Mouse (Mus musculus): Measurements from ENCODE around the gene Lsamp. TPM values are rescaled to one million over a fixed set of nuclear protein-coding genes. Genes with fewer than 3 reads are reported as not detected.

Lsamp gene
- polyA plus RNA-seq, 1 experiment from 2014 or later = 106 TPM

DNA sequence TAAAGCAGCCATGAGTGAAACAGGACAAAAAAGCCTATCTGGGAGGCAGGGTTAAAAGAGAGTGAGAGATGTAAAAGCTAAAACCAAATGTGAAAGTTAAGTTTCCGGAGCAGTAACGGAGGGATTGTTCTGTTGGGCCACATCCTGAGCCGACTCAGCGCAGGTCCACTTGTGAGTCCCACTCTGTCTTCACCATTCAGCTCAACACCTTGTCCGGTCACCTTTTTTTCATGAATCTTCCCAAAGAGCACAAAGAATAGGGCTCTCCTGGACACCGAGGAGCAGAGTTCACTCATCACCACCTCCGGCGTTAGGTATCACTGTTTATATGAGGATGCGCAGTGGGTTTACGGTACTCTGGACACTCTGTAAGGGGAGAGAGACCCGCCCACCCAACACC is 2196.3 kb downstream of the Lsamp start:
- Histone ChIP-seq H3K4me1 (ENCODE audit: control insufficient read depth, insufficient read depth, low read length) (no peaks in the 10 kb centered on the region), H3K9ac (ENCODE audit: low read depth, low read length) (no peak overlapping the region), H3K27ac (ENCODE audit: low read length) (no peak overlapping the region), H3K4me3 (ENCODE audit: low read depth, low read length) (no peak overlapping the region), H3K36me3 (ENCODE audit: control insufficient read depth, insufficient read depth, low read length) (no peaks in the 10 kb centered on the region), H3K4me2 (ENCODE audit: low read length) (no peak overlapping the region), H3K27me3 (ENCODE audit: control insufficient read depth, insufficient read depth, low read depth, low read length) (no peaks in the 10 kb centered on the region), H3K9me3 (replicated peaks; ENCODE audit: control insufficient read depth, low read length, poor library complexity, severe bottlenecking) (no peaks in the 10 kb centered on the region)
- WGBS = 97% methylated on average over 11 of the region's 11 CpGs
- ATAC-seq = no peak

DNA sequence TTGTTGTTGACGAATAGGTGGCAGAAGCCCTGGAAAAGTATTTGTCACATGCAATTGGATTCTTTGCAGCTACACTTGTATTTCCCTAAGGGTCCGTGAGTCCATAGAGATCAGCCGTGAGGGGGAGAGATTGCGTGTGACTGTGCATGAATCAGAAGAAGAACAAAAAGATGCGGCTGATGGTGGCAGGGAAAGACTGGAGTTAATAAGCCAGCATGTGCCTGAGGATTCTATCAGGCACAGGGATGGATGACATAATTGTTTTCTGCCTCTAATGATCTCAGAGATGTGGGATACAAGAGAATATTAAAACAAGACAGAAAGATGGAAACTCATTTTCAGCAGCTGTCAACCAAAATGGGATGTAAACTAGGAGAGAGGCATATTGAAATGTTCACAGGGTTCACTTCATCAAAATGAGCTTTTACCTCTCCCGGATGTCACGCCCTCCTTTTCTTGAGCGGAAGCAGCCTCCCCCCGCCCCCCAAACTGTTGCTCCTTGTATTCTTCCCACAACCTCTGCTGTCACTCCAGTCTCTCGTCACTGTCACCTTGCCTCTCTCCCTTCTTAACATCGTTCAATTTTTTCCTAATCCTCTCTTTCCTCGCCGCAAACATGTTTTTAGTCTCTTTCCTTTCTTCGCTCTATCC is 2205.4 kb downstream of the Lsamp start:
- no peaks in the 10 kb centered on the region for H3K36me3 ChIP-seq (ENCODE audit: control insufficient read depth, insufficient read depth, low read length)
- H3K4me1 ChIP-seq (ENCODE audit: control insufficient read depth, insufficient read depth, low read length) = peaks cover 12% of the 10 kb centered on the region
- WGBS = 7% methylated on average over 14 of the region's 14 CpGs
- H3K27me3 ChIP-seq (ENCODE audit: control insufficient read depth, insufficient read depth, low read depth, low read length) = no peaks in the 10 kb centered on the region
- no peaks in the 10 kb centered on the region for H3K9me3 ChIP-seq (replicated peaks; ENCODE audit: control insufficient read depth, low read length, poor library complexity, severe bottlenecking)
- peak overlapping the region; percentile 61 for H3K4me2 ChIP-seq (ENCODE audit: low read length)
- H3K9ac ChIP-seq (ENCODE audit: low read depth, low read length) = peak overlapping the region; percentile 78
- H3K27ac ChIP-seq (ENCODE audit: low read length) = peak overlapping the region; percentile 98
- ATAC-seq = peak; percentile 80
- H3K4me3 ChIP-seq (ENCODE audit: low read depth, low read length) = peak overlapping the region; percentile 42

DNA sequence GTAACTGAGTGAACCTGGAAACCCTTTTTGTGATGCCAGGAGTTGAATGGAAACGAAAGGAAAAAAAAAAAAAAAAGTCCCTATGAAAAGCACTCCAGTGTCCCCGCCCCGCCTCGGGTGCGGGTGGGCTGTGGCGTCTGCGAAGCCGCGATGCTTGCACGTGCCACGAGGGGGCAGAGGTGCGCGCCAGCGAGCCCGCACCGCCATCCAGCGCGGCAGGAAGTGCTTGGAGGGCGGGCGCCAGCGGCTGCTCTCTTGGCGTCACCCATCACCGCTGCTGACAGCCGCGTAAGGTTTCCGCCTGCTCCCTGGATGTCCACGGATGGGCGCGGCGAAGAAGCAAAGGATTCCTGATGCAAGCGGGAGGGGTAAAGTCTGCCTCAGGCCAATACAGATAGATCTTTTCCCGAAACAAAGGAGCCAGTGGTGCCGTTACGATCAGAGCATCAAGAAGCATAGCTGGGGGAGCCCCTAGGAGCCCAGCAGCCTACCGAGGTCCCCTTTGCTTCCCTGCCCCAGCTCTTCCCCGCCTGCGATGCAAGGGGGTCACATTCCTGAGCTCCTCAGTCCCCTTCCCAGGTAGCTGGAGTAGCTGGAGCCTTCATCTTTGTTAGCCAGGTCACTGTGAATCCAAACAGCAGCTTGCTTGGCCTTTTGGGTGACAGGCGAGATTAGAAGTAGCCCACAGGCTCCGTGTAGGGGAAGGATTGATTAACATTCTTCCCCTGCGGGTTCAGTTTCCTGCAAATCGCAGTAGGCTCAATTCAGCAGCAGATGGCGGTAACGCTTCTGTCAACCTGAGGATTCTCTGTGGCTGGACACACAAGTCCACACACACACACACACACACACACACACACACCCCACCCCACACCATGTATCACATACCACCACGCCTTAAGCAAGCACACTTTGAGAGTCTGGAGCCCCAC is 2206.2 kb downstream of the Lsamp start:
- ATAC-seq = peak; percentile 97
- Histone ChIP-seq H3K27ac (ENCODE audit: low read length) (peak overlapping the region; percentile 98), H3K27me3 (ENCODE audit: control insufficient read depth, insufficient read depth, low read depth, low read length) (no peaks in the 10 kb centered on the region), H3K36me3 (ENCODE audit: control insufficient read depth, insufficient read depth, low read length) (no peaks in the 10 kb centered on the region), H3K4me2 (ENCODE audit: low read length) (peak overlapping the region; percentile 61), H3K9me3 (replicated peaks; ENCODE audit: control insufficient read depth, low read length, poor library complexity, severe bottlenecking) (no peaks in the 10 kb centered on the region), H3K9ac (ENCODE audit: low read depth, low read length) (peak overlapping the region; percentile 78), H3K4me1 (ENCODE audit: control insufficient read depth, insufficient read depth, low read length) (peaks cover 12% of the 10 kb centered on the region), H3K4me3 (ENCODE audit: low read depth, low read length) (peak overlapping the region; percentile 42)
- under 1% methylated on average over 44 of the region's 44 CpGs for WGBS

Small RNA genes lying within 50 kb of the gene (microRNA-seq; reads per million reads assigned to microRNA genes)
- gene Gm27887 (not detected), gene Gm47276 (not detected)

Measured in midbrain, embryonic 16.5 days (tissue).